Mouse (Mus musculus): ENCODE results near the gene Mcm8.

Mcm8 gene

GRCm38 (mm10) chr2:132815608-132816314, at the start of gene Mcm8, which contains the start of gene Trmt6:
TSS of gene Mcm8 (plus strand) at chr2:132816141.
TSS of gene Trmt6 (minus strand) at chr2:132816055.
- DNase-seq: peak; percentile 96

- DNase-seq: no peak
Observed at GRCm38 (mm10) chr2:132770822-132771221, 45.1 kb upstream of the Mcm8 start.

GRCm38 (mm10) chr2:132780978-132781377, 35.0 kb upstream of the Mcm8 start, which contains the start of gene Chgb:
TSS of gene Chgb (plus strand) at chr2:132781278.
- no peak for DNase-seq

GRCm38 (mm10) chr2:132781439-132782068, 34.4 kb upstream of the Mcm8 start:
- peak; percentile 97 for DNase-seq

GRCm38 (mm10) chr2:132784039-132784438, 31.9 kb upstream of the Mcm8 start:
- DNase-seq: no peak

- DNase-seq: no peak
Observed at GRCm38 (mm10) chr2:132793441-132794203, 22.3 kb upstream of the Mcm8 start.

GRCm38 (mm10) chr2:132794204-132794586, 21.7 kb upstream of the Mcm8 start:
- DNase-seq: no peak

- DNase-seq: no peak
Observed at GRCm38 (mm10) chr2:132802976-132803375, 13.0 kb upstream of the Mcm8 start.

GRCm38 (mm10) chr2:132841071-132841470, 25.1 kb downstream of the Mcm8 start:
- DNase-seq: no peak

GRCm38 (mm10) chr2:132846407-132847358, 30.7 kb downstream of the Mcm8 start, which contains the start of gene Crls1:
TSS of gene Crls1 (plus strand) at chr2:132846666.
- DNase-seq: peak; percentile 94

- peak; percentile 35 for DNase-seq
Observed at GRCm38 (mm10) chr2:132847581-132847980, 31.6 kb downstream of the Mcm8 start.

- no peak for DNase-seq
Observed at GRCm38 (mm10) chr2:132848361-132848760, 32.4 kb downstream of the Mcm8 start.

GRCm38 (mm10) chr2:132849141-132849540, 33.2 kb downstream of the Mcm8 start:
- no peak for DNase-seq

- no peak for DNase-seq
Observed at GRCm38 (mm10) chr2:132853051-132853450, 37.1 kb downstream of the Mcm8 start.

- no peak for DNase-seq
Observed at GRCm38 (mm10) chr2:132856333-132856732, 40.4 kb downstream of the Mcm8 start.

GRCm38 (mm10) chr2:132860435-132860834, 44.5 kb downstream of the Mcm8 start:
- DNase-seq: no peak

GRCm38 (mm10) chr2:132861456-132861855, 45.5 kb downstream of the Mcm8 start:
- no peak for DNase-seq

GRCm38 (mm10) chr2:132863325-132863724, 47.4 kb downstream of the Mcm8 start:
- no peak for DNase-seq

GRCm38 (mm10) chr2:132867521-132867920, 51.6 kb downstream of the Mcm8 start:
- DNase-seq: no peak

GRCm38 (mm10) chr2:132869682-132870081, 53.7 kb downstream of the Mcm8 start:
- peak; percentile 10 for DNase-seq

- DNase-seq: no peak
Observed at GRCm38 (mm10) chr2:132870286-132870685, 54.3 kb downstream of the Mcm8 start.

GRCm38 (mm10) chr2:132871663-132872062, 55.7 kb downstream of the Mcm8 start:
- DNase-seq: peak; percentile 64
